Mouse (Mus musculus): ENCODE results near the gene Iqsec1. TPM values are rescaled to one million over a fixed set of nuclear protein-coding genes. Genes with fewer than 3 reads are reported as not detected.

The Iqsec1 gene
- polyA plus RNA-seq, 1 experiment from 2014 or later = 9.8 TPM

DNA sequence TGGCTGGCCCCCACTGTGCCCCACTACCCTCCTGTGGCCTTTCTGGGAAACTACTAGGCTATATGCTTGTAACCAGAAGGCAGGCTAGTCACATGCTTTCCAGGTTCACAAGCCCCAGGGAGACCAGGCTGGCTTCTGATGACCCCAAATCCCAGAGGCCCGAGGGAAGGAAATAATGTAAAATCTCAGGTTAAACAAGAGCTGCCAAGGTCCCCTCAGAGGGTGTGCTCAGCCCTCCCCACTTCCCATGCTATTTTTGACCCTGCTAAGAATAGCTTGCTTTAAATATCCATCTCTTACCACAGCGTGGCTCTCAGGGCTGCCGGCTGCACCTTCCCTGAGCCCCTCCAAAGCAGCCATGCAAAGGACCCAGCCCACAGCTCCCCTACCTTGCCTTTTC, 299.7 kb downstream of the Iqsec1 start:
- no peak overlapping the region for H3K4me2 ChIP-seq
- H3K4me1 ChIP-seq (replicated peaks) = peaks cover 12% of the 10 kb centered on the region
- WGBS = 80% methylated on average over 3 of the region's 3 CpGs
- H3K27me3 ChIP-seq = no peaks in the 10 kb centered on the region
- H3K9ac ChIP-seq (replicated peaks) = no peak overlapping the region
- H3K36me3 ChIP-seq = peaks cover 77% of the 10 kb centered on the region
- no peak for ATAC-seq (ENCODE audit: insufficient number of reproducible peaks, insufficient read depth, low FRiP score, low TSS enrichment, low read depth)
- no peak overlapping the region for H3K27ac ChIP-seq
- H3K4me3 ChIP-seq (replicated peaks) = no peak overlapping the region
- H3K9me3 ChIP-seq = no peaks in the 10 kb centered on the region

DNA sequence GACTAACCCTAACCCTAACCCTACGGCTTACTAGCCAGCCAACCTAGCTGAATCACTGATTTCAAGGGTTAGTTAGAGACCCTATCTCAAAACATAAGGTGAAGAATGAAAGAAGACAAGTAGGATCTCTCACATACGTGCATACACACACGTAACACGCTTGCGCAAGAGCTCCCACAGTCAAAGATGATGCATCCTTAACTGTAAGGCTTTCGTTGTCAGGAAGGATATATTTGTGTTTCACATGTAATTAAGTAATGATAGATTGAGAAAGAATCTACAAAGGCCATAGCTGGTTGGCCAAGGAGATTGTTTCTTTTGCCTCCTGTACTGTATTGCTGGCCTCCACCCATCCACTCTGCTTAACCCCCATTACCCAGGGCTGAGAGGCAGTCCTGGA, 300.5 kb downstream of the Iqsec1 start:
- peaks cover 12% of the 10 kb centered on the region for H3K4me1 ChIP-seq (replicated peaks)
- no peak overlapping the region for H3K4me3 ChIP-seq (replicated peaks)
- H3K27me3 ChIP-seq = no peaks in the 10 kb centered on the region
- no peak for ATAC-seq (ENCODE audit: insufficient number of reproducible peaks, insufficient read depth, low FRiP score, low TSS enrichment, low read depth)
- no peak overlapping the region for H3K9ac ChIP-seq (replicated peaks)
- H3K27ac ChIP-seq = no peak overlapping the region
- H3K4me2 ChIP-seq = no peak overlapping the region
- WGBS = 95% methylated on average over 6 of the region's 6 CpGs
- no peaks in the 10 kb centered on the region for H3K9me3 ChIP-seq
- H3K36me3 ChIP-seq = peaks cover 76% of the 10 kb centered on the region

DNA sequence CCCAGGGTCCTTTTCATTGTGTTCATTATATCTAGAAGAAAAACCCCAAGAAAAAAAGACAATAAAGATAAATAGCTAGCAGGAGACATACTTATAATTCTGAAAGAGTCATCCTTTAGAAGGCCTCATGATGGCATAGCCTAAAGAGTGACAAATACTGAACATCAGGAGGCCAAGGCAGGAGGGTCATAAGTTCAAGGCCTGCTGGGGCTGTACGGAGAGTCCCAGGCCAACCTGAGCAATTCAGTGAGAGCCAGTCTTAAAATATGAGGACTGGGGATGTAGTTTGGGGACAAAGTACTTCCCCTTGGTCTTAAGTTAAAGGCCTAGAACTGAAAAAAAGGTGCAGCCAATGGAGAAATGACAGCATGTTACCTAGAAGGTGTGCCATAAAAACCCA, 301.7 kb downstream of the Iqsec1 start:
- Histone ChIP-seq H3K27me3 (no peaks in the 10 kb centered on the region), H3K9ac (replicated peaks) (no peak overlapping the region), H3K36me3 (peaks cover 77% of the 10 kb centered on the region), H3K27ac (no peak overlapping the region), H3K4me1 (replicated peaks) (peaks cover 12% of the 10 kb centered on the region), H3K9me3 (no peaks in the 10 kb centered on the region), H3K4me3 (replicated peaks) (no peak overlapping the region), H3K4me2 (no peak overlapping the region)
- 72% methylated on average over 1 of the region's 1 CpGs for WGBS
- no peak for ATAC-seq (ENCODE audit: insufficient number of reproducible peaks, insufficient read depth, low FRiP score, low TSS enrichment, low read depth)

DNA sequence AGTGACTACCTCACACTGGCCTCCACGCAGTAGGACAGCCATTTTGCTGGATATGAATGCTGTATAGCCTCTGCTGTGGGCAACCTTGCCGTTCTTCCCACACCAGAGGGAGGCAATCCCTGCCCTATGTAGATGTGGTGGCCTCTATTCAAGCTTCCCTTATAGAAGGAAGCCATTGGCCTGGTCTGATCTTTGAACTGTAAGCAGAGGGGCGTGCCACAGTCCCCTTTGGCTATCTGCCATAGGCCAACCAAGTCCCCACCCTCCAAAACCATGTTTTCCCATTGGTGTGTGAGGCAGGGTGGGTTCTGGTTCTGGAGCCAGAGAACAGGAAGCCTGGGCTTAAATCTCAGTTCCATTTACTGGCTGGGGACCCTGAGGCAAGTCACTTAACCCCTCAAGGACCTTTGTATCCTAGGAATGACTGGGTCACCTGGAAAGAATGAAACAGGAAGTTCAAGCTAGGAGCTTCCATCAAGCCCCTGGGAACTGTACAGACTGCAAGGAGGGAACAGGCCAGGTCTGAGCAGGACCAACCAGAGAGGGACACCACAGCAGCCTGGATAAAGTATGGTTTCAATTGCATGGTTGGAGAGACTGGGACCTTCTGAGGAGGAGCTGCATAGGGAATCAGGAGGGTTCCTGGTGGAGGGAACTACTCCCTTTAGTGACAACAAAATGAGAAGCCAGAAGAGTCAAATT, 304.5 kb downstream of the Iqsec1 start:
- H3K36me3 ChIP-seq = peaks cover 69% of the 10 kb centered on the region
- 82% methylated on average over 3 of the region's 3 CpGs for WGBS
- H3K9ac ChIP-seq (replicated peaks) = no peak overlapping the region
- H3K4me3 ChIP-seq (replicated peaks) = no peak overlapping the region
- no peak overlapping the region for H3K27ac ChIP-seq
- H3K4me2 ChIP-seq = no peak overlapping the region
- peaks cover 12% of the 10 kb centered on the region for H3K4me1 ChIP-seq (replicated peaks)
- H3K27me3 ChIP-seq = no peaks in the 10 kb centered on the region
- H3K9me3 ChIP-seq = no peaks in the 10 kb centered on the region
- no peak for ATAC-seq (ENCODE audit: insufficient number of reproducible peaks, insufficient read depth, low FRiP score, low TSS enrichment, low read depth)

GRCm38 (mm10) chr6:90680401-90680800, 308.1 kb downstream of the Iqsec1 start:
- Histone ChIP-seq H3K4me2 (no peak overlapping the region), H3K9ac (replicated peaks) (no peak overlapping the region), H3K4me3 (replicated peaks) (no peak overlapping the region), H3K27ac (no peak overlapping the region), H3K27me3 (no peaks in the 10 kb centered on the region), H3K9me3 (no peaks in the 10 kb centered on the region), H3K36me3 (peaks cover 78% of the 10 kb centered on the region), H3K4me1 (replicated peaks) (peaks cover 4% of the 10 kb centered on the region; the same call in 1 of the 2 replicates)
- ATAC-seq (ENCODE audit: insufficient number of reproducible peaks, insufficient read depth, low FRiP score, low TSS enrichment, low read depth) = no peak
- WGBS = 89% methylated on average over 12 of the region's 12 CpGs

DNA sequence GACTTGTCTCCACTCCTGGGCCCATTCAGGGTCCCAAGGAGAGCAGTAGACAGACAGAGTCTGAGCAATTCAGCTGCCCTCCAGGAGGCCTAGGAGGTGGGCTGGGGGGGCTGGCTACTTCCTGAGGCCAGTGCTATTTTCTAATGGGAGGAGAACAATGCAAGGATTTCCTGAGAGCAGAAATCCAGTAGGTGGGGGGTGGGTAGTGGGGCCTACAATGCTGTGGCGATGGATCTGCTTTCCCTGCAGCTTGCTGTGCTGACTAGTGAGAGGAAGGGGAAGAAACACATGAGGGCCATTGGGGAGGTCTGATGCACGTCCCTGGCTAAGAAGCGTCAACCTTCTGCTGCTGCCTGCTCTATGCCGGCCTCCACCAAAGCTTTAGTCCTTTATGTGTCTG, 309.7 kb downstream of the Iqsec1 start:
- Histone ChIP-seq H3K4me2 (no peak overlapping the region), H3K9ac (replicated peaks) (no peak overlapping the region), H3K4me1 (replicated peaks) (no peaks in the 10 kb centered on the region), H3K9me3 (0 out of 2 replicates have a peak, but pooled peaks cover 6% of the 10 kb centered on the region), H3K27me3 (no peaks in the 10 kb centered on the region), H3K27ac (no peak overlapping the region), H3K4me3 (replicated peaks) (no peak overlapping the region), H3K36me3 (peaks cover 88% of the 10 kb centered on the region)
- WGBS = 85% methylated on average over 4 of the region's 4 CpGs
- no peak for ATAC-seq (ENCODE audit: insufficient number of reproducible peaks, insufficient read depth, low FRiP score, low TSS enrichment, low read depth)

DNA sequence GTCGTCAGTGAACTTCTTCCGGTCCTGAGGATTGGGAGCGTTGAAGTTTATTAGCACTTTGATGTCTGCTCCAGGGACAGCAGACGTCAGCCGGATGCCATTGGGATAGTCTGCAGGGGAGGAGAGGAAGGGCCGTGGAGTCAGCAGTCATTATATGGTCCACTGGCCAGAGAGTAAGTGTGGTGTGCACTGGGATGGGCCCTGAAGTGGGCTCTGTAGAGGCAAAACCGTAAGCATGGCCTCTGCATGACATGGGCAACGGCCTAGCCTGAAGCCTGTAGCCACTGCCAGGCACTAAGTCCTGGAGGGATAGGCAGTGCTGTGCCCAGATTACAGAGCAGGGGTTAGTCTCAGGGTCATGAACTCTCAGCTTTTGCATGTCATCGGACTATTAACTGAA, 319.8 kb downstream of the Iqsec1 start:
- Histone ChIP-seq H3K27ac (no peak overlapping the region), H3K9me3 (no peaks in the 10 kb centered on the region), H3K36me3 (peaks cover 99% of the 10 kb centered on the region), H3K4me3 (replicated peaks) (no peak overlapping the region), H3K4me2 (no peak overlapping the region), H3K27me3 (no peaks in the 10 kb centered on the region), H3K9ac (replicated peaks) (no peak overlapping the region), H3K4me1 (replicated peaks) (no peaks in the 10 kb centered on the region)
- 64% methylated on average over 9 of the region's 9 CpGs for WGBS
- no peak for ATAC-seq (ENCODE audit: insufficient number of reproducible peaks, insufficient read depth, low FRiP score, low TSS enrichment, low read depth)

DNA sequence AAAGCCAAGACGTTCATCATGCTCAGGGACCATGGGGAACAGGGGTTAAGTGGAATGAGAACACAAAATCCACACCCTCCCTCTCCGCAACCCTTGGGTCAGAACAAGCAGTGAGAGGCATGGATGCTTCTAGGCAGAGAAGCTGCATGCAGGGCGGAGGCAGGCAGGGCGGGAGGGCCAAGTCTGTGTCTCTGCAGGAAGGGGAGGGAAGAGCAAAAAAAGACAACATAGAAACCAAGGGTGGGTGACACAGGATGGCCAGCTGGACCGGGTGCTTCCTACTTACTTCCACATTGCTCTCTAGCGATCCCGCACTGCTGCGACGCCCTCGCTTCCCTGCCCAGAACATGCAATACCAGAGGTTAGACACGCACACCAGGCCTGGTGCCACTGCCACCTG, 324.7 kb downstream of the Iqsec1 start:
- no peaks in the 10 kb centered on the region for H3K27me3 ChIP-seq
- no peak overlapping the region for H3K9ac ChIP-seq (replicated peaks)
- no peak overlapping the region for H3K4me3 ChIP-seq (replicated peaks)
- no peaks in the 10 kb centered on the region for H3K4me1 ChIP-seq (replicated peaks)
- H3K36me3 ChIP-seq = peaks cover 78% of the 10 kb centered on the region
- no peak for ATAC-seq (ENCODE audit: insufficient number of reproducible peaks, insufficient read depth, low FRiP score, low TSS enrichment, low read depth)
- no peak overlapping the region for H3K27ac ChIP-seq
- WGBS = 87% methylated on average over 11 of the region's 11 CpGs
- H3K9me3 ChIP-seq = no peaks in the 10 kb centered on the region
- H3K4me2 ChIP-seq = no peak overlapping the region

DNA sequence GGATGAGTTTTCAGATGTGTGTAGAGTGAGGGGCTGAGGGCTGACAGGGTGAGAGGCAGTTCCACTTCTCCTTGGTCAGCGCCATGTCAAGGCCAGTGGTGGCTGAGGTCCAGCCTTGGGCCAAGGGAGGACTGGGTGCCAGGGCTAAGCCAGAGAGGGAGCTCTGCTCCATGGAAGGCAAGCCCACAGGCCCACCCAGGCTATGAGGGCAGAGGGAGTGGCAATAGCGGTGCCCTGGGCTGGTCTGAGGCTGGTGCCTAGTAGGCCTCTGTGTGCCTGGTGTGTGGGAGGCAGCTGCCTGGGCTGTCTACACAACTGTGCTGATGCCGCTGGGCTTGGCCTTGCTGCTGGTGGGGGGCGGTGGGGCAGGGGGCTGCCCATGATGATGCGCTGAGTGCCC, 326.3 kb downstream of the Iqsec1 start:
- ATAC-seq (ENCODE audit: insufficient number of reproducible peaks, insufficient read depth, low FRiP score, low TSS enrichment, low read depth) = no peak

GRCm38 (mm10) chr6:90661029-90661399, 327.5 kb downstream of the Iqsec1 start:
- no peak overlapping the region for H3K27ac ChIP-seq
- ATAC-seq (ENCODE audit: insufficient number of reproducible peaks, insufficient read depth, low FRiP score, low TSS enrichment, low read depth) = 0 out of 2 replicates have a peak, but pooled peaks have one; percentile 18
- H3K36me3 ChIP-seq = peaks cover 51% of the 10 kb centered on the region
- H3K9me3 ChIP-seq = no peaks in the 10 kb centered on the region
- no peaks in the 10 kb centered on the region for H3K27me3 ChIP-seq
- H3K9ac ChIP-seq (replicated peaks) = no peak overlapping the region
- no peak overlapping the region for H3K4me2 ChIP-seq
- WGBS = 83% methylated on average over 11 of the region's 11 CpGs
- H3K4me3 ChIP-seq (replicated peaks) = no peak overlapping the region
- H3K4me1 ChIP-seq (replicated peaks) = no peaks in the 10 kb centered on the region

More for the DNA sequence above, 326.3 kb downstream of the Iqsec1 start:
- no peaks in the 10 kb centered on the region for H3K27me3 ChIP-seq
- WGBS = 96% methylated on average over 5 of the region's 5 CpGs
- H3K9ac ChIP-seq (replicated peaks) = no peak overlapping the region
- H3K27ac ChIP-seq = no peak overlapping the region
- H3K36me3 ChIP-seq = peaks cover 62% of the 10 kb centered on the region
- H3K9me3 ChIP-seq = no peaks in the 10 kb centered on the region
- H3K4me2 ChIP-seq = no peak overlapping the region
- H3K4me3 ChIP-seq (replicated peaks) = no peak overlapping the region
- no peaks in the 10 kb centered on the region for H3K4me1 ChIP-seq (replicated peaks)

DNA sequence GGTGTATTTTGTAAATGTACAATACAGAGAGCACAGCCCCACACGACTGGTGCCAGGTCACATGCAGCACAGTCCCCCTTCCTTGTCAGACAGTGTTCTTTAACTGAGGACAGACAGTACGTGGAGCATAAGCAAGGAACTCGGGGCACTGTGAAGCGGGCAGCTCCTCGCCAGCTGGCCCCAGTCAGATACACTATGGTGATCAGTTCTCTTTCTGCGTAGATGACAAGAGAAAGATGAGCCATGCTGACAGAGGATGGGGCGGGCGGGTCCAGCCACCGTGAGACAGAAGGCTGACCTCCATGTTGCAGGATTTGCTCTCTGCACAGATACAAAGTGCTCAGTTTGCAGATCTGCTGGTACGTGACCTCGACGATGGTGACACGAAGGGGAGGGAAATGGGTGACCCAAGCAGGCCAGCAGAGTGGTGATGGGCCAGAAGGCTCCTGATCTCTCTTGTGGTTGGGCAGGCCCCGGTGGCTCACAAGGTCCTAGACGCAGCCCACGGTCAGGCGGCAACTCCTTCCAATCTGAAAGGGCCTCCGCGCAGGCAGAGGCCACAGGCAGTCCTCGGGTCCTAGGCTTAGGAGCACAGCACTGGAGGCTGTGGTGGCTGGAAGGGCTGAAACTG, 328.0 kb downstream of the Iqsec1 start:
- no peak overlapping the region for H3K9ac ChIP-seq (replicated peaks)
- H3K36me3 ChIP-seq = peaks cover 46% of the 10 kb centered on the region
- 0 out of 2 replicates have a peak, but pooled peaks have one; percentile 12 for ATAC-seq (ENCODE audit: insufficient number of reproducible peaks, insufficient read depth, low FRiP score, low TSS enrichment, low read depth)
- H3K4me1 ChIP-seq (replicated peaks) = no peaks in the 10 kb centered on the region
- no peak overlapping the region for H3K27ac ChIP-seq
- 92% methylated on average over 20 of the region's 20 CpGs for WGBS
- no peaks in the 10 kb centered on the region for H3K27me3 ChIP-seq
- H3K4me2 ChIP-seq = no peak overlapping the region
- H3K4me3 ChIP-seq (replicated peaks) = no peak overlapping the region
- no peaks in the 10 kb centered on the region for H3K9me3 ChIP-seq

DNA sequence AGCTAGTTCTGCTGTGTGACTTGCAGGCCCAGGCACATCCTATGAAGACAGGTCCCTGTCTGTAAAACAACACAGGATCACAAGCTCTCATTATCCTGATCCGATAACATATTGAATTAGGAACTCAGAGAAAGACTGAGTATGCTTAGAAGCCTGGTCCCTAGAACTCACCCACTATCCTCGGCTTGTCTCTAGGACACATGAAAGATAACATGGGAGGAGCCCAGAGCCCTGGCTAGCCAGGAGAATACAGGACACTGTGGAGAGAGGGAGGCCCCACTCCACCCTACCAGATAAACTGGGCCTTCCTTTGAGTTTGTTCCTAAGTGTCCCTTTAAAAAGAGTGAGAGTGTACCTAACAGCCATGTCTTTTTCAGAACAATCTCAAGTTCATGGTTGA, 328.6 kb downstream of the Iqsec1 start:
- no peaks in the 10 kb centered on the region for H3K9me3 ChIP-seq
- WGBS = 68% methylated on average over 2 of the region's 2 CpGs
- peaks cover 40% of the 10 kb centered on the region for H3K36me3 ChIP-seq
- H3K4me1 ChIP-seq (replicated peaks) = no peaks in the 10 kb centered on the region
- H3K4me3 ChIP-seq (replicated peaks) = no peak overlapping the region
- H3K27me3 ChIP-seq = no peaks in the 10 kb centered on the region
- no peak overlapping the region for H3K9ac ChIP-seq (replicated peaks)
- no peak overlapping the region for H3K27ac ChIP-seq
- H3K4me2 ChIP-seq = no peak overlapping the region
- ATAC-seq (ENCODE audit: insufficient number of reproducible peaks, insufficient read depth, low FRiP score, low TSS enrichment, low read depth) = no peak
